Mouse (Mus musculus) lung, postnatal 0 days (tissue): Measurements from ENCODE around the gene Lhb.

ENCODE experiments used
- CTCF ChIP-seq: IDR thresholded peaks from 2 replicates; pipeline ENCODE4 v1.5.1; 2016; ENCODE audit warnings: antibody characterized with exemption, mild to moderate bottlenecking
- EP300 ChIP-seq: IDR thresholded peaks from 2 replicates; pipeline ENCODE4 v1.6.1; 2016; ENCODE audit warnings: antibody characterized with exemption, mild to moderate bottlenecking, control low read depth

- TF ChIP-seq EP300 = no peak
- TF ChIP-seq CTCF = peak; percentile 68
Observed at GRCm38 (mm10) chr7:45447325-45447990, 26.8 kb downstream of the Lhb start.
